ENCODE assay signal across 8 mouse cellular contexts in the genomic region with DNA sequence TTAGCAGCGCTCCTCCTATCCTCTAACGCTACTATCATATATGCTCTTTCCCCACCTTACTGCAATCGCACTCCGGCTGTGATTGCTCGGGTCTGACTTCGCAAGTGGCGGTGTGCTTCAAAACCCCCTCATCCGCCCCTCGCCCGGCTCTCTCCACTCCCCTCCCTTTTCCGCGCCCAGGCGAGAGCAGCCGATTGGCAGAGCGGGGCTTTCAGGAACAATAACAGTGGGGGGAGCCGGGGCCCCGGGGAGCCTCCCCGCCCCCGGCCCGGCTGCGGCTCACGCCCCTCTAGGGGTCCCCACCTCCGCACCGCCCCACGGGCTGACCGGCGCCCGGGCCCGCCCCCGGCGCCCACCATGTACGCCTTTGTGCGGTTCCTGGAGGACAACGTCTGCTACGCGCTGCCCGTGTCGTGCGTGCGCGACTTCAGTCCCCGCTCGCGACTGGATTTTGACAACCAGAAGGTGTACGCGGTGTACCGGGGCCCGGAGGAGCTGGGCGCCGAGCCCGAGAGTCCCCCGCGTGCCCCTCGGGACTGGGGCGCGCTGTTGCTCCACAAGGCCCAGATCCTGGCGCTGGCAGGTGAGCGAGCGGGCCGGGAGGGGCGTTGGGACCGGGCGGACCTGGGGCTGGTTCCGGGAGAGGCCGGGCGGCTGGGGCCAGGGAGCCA. TPM values are rescaled to one million over a fixed set of nuclear protein-coding genes. Genes with fewer than 3 reads are reported as not detected.
DNase-seq lines count a peak whose midpoint lies in the region; ATAC-seq and TF ChIP-seq lines count a peak whose summit lies in the region.

Bend5 (plus strand) TSS at position 189 of the 671 bp plus-strand sequence.

- intact Hi-C loops in left cerebral cortex, adult 2 months (cut with DNase I), result loop anchor here (5.0 kb wide), 1 partner anchor 88 kb away; no protein-coding TSS in a partner anchor

- peak; percentile 96 for ATAC-seq in hindbrain, embryonic 15.5 days (ENCODE audit: low FRiP score, low read depth)

- H3K27me3 ChIP-seq in hindbrain, embryonic 15.5 days, result no peaks in the 10 kb centered on the region

- 0% methylated on average over 63 of the region's 66 CpGs for WGBS in hindbrain, embryonic 15.5 days

- H3K36me3 ChIP-seq in hindbrain, embryonic 15.5 days, result no peaks in the 10 kb centered on the region

- peak within 1 kb of the TSS; percentile 91 for H3K27ac ChIP-seq in hindbrain, embryonic 15.5 days (replicated peaks)
- peak within 1 kb of the TSS; percentile 91 for H3K27ac ChIP-seq in left cerebral cortex, adult 2 months

- H3K4me1 ChIP-seq in hindbrain, embryonic 15.5 days (replicated peaks), result peaks cover 49% of the 10 kb centered on the region

- H3K9ac ChIP-seq in hindbrain, embryonic 15.5 days, result peak within 1 kb of the TSS; percentile 96

- no peaks in the 10 kb centered on the region for H3K9me3 ChIP-seq in hindbrain, embryonic 15.5 days

- no peak for TF ChIP-seq CTCF in left cerebral cortex, adult 2 months (IDR thresholded peaks at IDR 0.05)

- DNase-seq in MN1 (ENCODE audit: low spot score), result peak; percentile 63
- peak; percentile 56 to 57 for DNase-seq in cerebellum, postnatal 10 days
- peak; percentile 51 to 53 for DNase-seq in frontal cortex, postnatal 25 days (ENCODE audit: low spot score in 2 of 2)
- DNase-seq in left cerebral cortex, adult 2 months (ENCODE audit: extremely low spot score in 1 of 2, low spot score in 2 of 2), result peak; percentile 72 to 73
- peak; percentile 81 to 87 for DNase-seq in lung, postnatal 4 days
- peak; percentile 72 for DNase-seq in right cerebral cortex, adult 18-20 months
- DNase-seq in thymus, postnatal 4 days, result peak; percentile 91

- peak within 1 kb of the TSS; percentile 79 for H3K4me2 ChIP-seq in hindbrain, embryonic 15.5 days

- peak within 1 kb of the TSS; percentile 87 for H3K4me3 ChIP-seq in hindbrain, embryonic 15.5 days
- H3K4me3 ChIP-seq in left cerebral cortex, adult 2 months, result peak within 1 kb of the TSS; percentile 91

RNA-seq across cellular contexts. Expression of gene Bend5, which starts in this region (rescaled TPM):
- 57.5 and 59.4 TPM in 2 replicates for polyA plus RNA-seq in hindbrain, embryonic 15.5 days (2015; fragmentation: Nextera tagmentation; extraction: Ambion mirVana)
- total RNA-seq in left cerebral cortex, adult 2 months (2021), result 10 to 100 TPM; 17.3 to 18.7 TPM

Comparison
In these comparisons a context has a peak if more than half of its experiments do, and no peak if none do; other contexts are left out.
1. Peak in every context shown above with its lines: DNase-seq, ATAC-seq, H3K4me3 ChIP-seq and H3K27ac ChIP-seq.